In the genomic region with DNA sequence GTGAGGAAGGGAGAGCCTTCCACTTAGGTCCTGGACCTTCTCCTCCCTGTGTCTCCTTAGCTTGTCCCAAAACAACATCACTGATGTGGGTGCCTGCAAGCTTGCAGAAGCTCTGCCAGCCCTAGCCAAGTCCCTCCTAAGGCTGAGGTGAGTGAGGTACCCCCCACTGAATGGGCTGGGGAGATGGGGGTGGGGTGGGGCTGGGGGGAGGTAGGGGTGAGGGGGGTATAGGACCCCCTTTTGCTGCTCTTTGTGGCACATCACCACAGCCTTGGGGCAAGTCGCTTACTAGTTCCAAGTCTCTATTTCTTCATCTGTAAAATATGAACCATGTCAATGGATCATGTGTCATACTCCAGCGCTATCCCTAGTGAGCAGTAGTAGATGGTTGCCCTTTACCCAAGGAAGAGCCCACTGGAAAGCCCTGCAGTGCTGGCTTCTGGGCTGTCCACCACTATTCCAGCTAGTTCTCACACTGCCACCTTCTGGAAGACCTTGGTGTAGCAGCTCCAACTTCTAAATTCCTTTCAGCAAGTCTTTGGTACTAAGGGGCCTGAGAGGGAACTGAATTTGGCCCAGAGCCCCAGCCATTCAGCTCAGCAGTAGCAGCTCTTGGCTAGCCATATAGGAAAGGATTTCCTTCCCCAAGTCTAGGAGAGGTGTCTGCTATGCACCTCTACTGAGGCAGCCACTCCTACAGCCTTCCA, we compare ENCODE assay signal across 8 mouse cellular contexts. TPM values are rescaled to one million over a fixed set of nuclear protein-coding genes. Genes with fewer than 3 reads are reported as not detected.
DNase-seq lines count a peak whose midpoint lies in the region; ATAC-seq and TF ChIP-seq lines count a peak whose summit lies in the region.

No protein-coding gene starts in this region.

- H3K36me3 ChIP-seq in hindbrain, postnatal 0 days (ENCODE audit: insufficient read depth, low read length): no peaks in the 10 kb centered on the region
- no peaks in the 10 kb centered on the region for H3K36me3 ChIP-seq in midbrain, embryonic 10.5 days

- no peaks in the 10 kb centered on the region for H3K9me3 ChIP-seq in hindbrain, postnatal 0 days (ENCODE audit: low read length)
- no peaks in the 10 kb centered on the region for H3K9me3 ChIP-seq in midbrain, embryonic 10.5 days (replicated peaks)

- H3K4me1 ChIP-seq in hindbrain, postnatal 0 days (ENCODE audit: insufficient read depth, low read length): no peaks in the 10 kb centered on the region
- H3K4me1 ChIP-seq in midbrain, embryonic 10.5 days: no peaks in the 10 kb centered on the region

- no peak overlapping the region for H3K4me2 ChIP-seq in hindbrain, postnatal 0 days (ENCODE audit: low read depth, low read length)

- no peaks in the 10 kb centered on the region for H3K27me3 ChIP-seq in hindbrain, postnatal 0 days (ENCODE audit: insufficient read depth, low read length)
- no peaks in the 10 kb centered on the region for H3K27me3 ChIP-seq in midbrain, embryonic 10.5 days (ENCODE audit: low read depth, poor library complexity, severe bottlenecking)

- H3K27ac ChIP-seq in hindbrain, postnatal 0 days: no peak overlapping the region
- H3K27ac ChIP-seq in left cerebral cortex, adult 2 months: no peak overlapping the region
- H3K27ac ChIP-seq in midbrain, embryonic 10.5 days (replicated peaks): no peak overlapping the region

- 32% methylated on average over 2 of the region's 2 CpGs for WGBS in hindbrain, postnatal 0 days
- WGBS in midbrain, embryonic 10.5 days: 37% methylated on average over 2 of the region's 2 CpGs

- DNase-seq in cerebellum, adult 11 months: peak; percentile 70
- peak; percentile 90 to 92 for DNase-seq in cerebellum, postnatal 10 days
- DNase-seq in frontal cortex, postnatal 36 days (ENCODE audit: low spot score in 2 of 2): peak; percentile 83 to 89
- DNase-seq in hindbrain, postnatal 0 days (ENCODE audit: low spot score): peak; percentile 90
- DNase-seq in left cerebral cortex, adult 2 months (ENCODE audit: extremely low spot score in 1 of 2, low spot score in 2 of 2): peak; percentile 68 to 78
- peak; percentile 77 for DNase-seq in midbrain, embryonic 10.5 days (ENCODE audit: low spot score)
- DNase-seq in spleen, adult 18-20 months: peak; percentile 49 to 81

- TF ChIP-seq CTCF in hindbrain, postnatal 0 days (IDR thresholded peaks at IDR 0.05; ENCODE audit: low read depth): peak; percentile 84
- peak; percentile 82 for TF ChIP-seq CTCF in left cerebral cortex, adult 2 months (IDR thresholded peaks at IDR 0.05)

- H3K4me3 ChIP-seq in hindbrain, postnatal 0 days (ENCODE audit: low read length): no peak overlapping the region
- H3K4me3 ChIP-seq in left cerebral cortex, adult 2 months: no peak overlapping the region
- H3K4me3 ChIP-seq in midbrain, embryonic 10.5 days: no peak overlapping the region

- intact Hi-C loops in left cerebral cortex, adult 2 months (cut with DNase I): loop anchor here (1.0 kb wide), 1 partner anchor 105 kb away; no protein-coding TSS in a partner anchor

- ATAC-seq in cerebellum, adult (ENCODE audit: insufficient number of reproducible peaks, low FRiP score, low TSS enrichment): no peak
- peak; percentile 84 for ATAC-seq in hindbrain, postnatal 0 days

- H3K9ac ChIP-seq in hindbrain, postnatal 0 days (replicated peaks; ENCODE audit: low read length): no peak overlapping the region

RNA-seq across cellular contexts. Expression of a gene that starts 21.8 kb away (rescaled TPM):
- total RNA-seq in hindbrain, postnatal 0 days (2014; rRNA removed): 36.2 and 50.7 TPM in 2 replicates
- polyA plus RNA-seq in hindbrain, postnatal 0 days (2015; fragmentation: Nextera tagmentation; extraction: Ambion mirVana): 21.6 and 22.8 TPM in 2 replicates
- 10 to 100 TPM; 68.7 to 72.3 TPM for total RNA-seq in left cerebral cortex, adult 2 months (2021)
- 15.6 and 17.4 TPM in 2 replicates for polyA plus RNA-seq in midbrain, embryonic 10.5 days (2016; fragmentation: Nextera tagmentation; extraction: Ambion mirVana)

RNA-seq across cellular contexts. Expression of a gene that starts 24.1 kb away (rescaled TPM):
- total RNA-seq in hindbrain, postnatal 0 days (2014; rRNA removed): 62.5 and 70.1 TPM in 2 replicates
- 62.8 and 67.8 TPM in 2 replicates for polyA plus RNA-seq in hindbrain, postnatal 0 days (2015; fragmentation: Nextera tagmentation; extraction: Ambion mirVana)
- 100 to 1,000 TPM; 105 to 106 TPM for total RNA-seq in left cerebral cortex, adult 2 months (2021)
- polyA plus RNA-seq in midbrain, embryonic 10.5 days (2016; fragmentation: Nextera tagmentation; extraction: Ambion mirVana): 27.2 and 30.8 TPM in 2 replicates

RNA-seq across cellular contexts. Expression of a gene that starts 41.2 kb away (rescaled TPM):
- 0.07 TPM in 1 of 2 replicates, not detected in the other for total RNA-seq in hindbrain, postnatal 0 days (2014; rRNA removed)
- polyA plus RNA-seq in hindbrain, postnatal 0 days (2015; fragmentation: Nextera tagmentation; extraction: Ambion mirVana): 0.14 and 0.18 TPM in 2 replicates
- total RNA-seq in left cerebral cortex, adult 2 months (2021): under 1 TPM in 1 of 2 experiments, not detected in 1; 0.18 TPM
- polyA plus RNA-seq in midbrain, embryonic 10.5 days (2016; fragmentation: Nextera tagmentation; extraction: Ambion mirVana): 0.16 and 0.22 TPM in 2 replicates
